In genomic region chr10:62546441-62546840, GRCm38 (mm10) we compare ENCODE assay signal across 18 mouse cellular contexts. TPM values are rescaled to one million over a fixed set of nuclear protein-coding genes. Genes with fewer than 3 reads are reported as not detected.
DNase-seq lines count a peak whose midpoint lies in the region; ATAC-seq and TF ChIP-seq lines count a peak whose summit lies in the region.
"Had no signal": no experiment of that assay in that cellular context is flagged by ENCODE, and none has a peak within 500 bp of the region (broad histone marks: within the 10 kb centered on the region; RNA-seq: fewer than 3 reads in every experiment).

No protein-coding gene starts in this region.

- DNase-seq in cerebellum, postnatal 10 days = peak; percentile 6 to 11
- DNase-seq in cerebellum, adult 11 months = no peak
- peak; percentile 75 for DNase-seq in kidney, adult 2 months
- no peak for DNase-seq in spleen, adult 2 months (ENCODE audit: low read depth in 1 of 2, low spot score in 2 of 2)
- no peak for DNase-seq in spleen, postnatal 10 days (ENCODE audit: low spot score in 2 of 2)
- no peak for DNase-seq in hindbrain, embryonic 14.5 days (ENCODE audit: low spot score)
- DNase-seq: cerebellum, adult 8-10 months; forebrain, postnatal 0 days; layer of hippocampus, adult 9-11 months; retina, postnatal 1 day had no signal

- TF ChIP-seq CTCF in kidney, adult 2 months (conservative IDR thresholded peaks at IDR 0.05; ENCODE audit: insufficient read depth, insufficient read length, low read depth, low read length) = no peak
- no peak for TF ChIP-seq CTCF in spleen, adult 2 months (IDR thresholded peaks at IDR 0.05; ENCODE audit: extremely low read depth, insufficient read depth, insufficient read length, insufficient replicate concordance)

- no peak for TF ChIP-seq POLR2A in kidney, adult 2 months (IDR thresholded peaks at IDR 0.05; ENCODE audit: low read depth, low read length)
- no peak for TF ChIP-seq POLR2A in spleen, adult 2 months (IDR thresholded peaks at IDR 0.05; ENCODE audit: low read depth, low read length)
- no peak for TF ChIP-seq POLR2A in myocyte (IDR thresholded peaks at IDR 0.05; ENCODE audit: insufficient read length, low read depth)

- peaks cover 4% of the 10 kb centered on the region; the same call in 1 of the 2 replicates for H3K4me1 ChIP-seq in kidney, adult 2 months (ENCODE audit: control insufficient read depth, insufficient read depth, low read length)
- no peaks in the 10 kb centered on the region for H3K4me1 ChIP-seq in kidney, embryonic 15.5 days
- H3K4me1 ChIP-seq in spleen, adult 2 months (ENCODE audit: control insufficient read depth, insufficient read depth, insufficient read length) = peaks cover 20% of the 10 kb centered on the region; the same call in 1 of the 2 replicates
- no peaks in the 10 kb centered on the region for H3K4me1 ChIP-seq in hindbrain, embryonic 14.5 days (replicated peaks; ENCODE audit: control insufficient read depth, insufficient read depth, low read length)
- H3K4me1 ChIP-seq: embryonic facial prominence, embryonic 12.5 days; limb, embryonic 12.5 days had no signal

- H3K4me3 ChIP-seq in kidney, adult 2 months (ENCODE audit: insufficient read depth, low read depth, low read length) = no peak overlapping the region
- no peak overlapping the region for H3K4me3 ChIP-seq in kidney, embryonic 15.5 days (replicated peaks)
- no peak overlapping the region for H3K4me3 ChIP-seq in spleen, adult 2 months (ENCODE audit: extremely low read depth, insufficient read depth, insufficient read length)
- no peak overlapping the region for H3K4me3 ChIP-seq in myocyte
- no peak overlapping the region for H3K4me3 ChIP-seq in hindbrain, embryonic 14.5 days (replicated peaks; ENCODE audit: low read length)
- H3K4me3 ChIP-seq: embryonic facial prominence, embryonic 12.5 days; hindbrain, embryonic 10.5 days; limb, embryonic 12.5 days had no signal

- H3K27me3 ChIP-seq in kidney, adult 2 months (replicated peaks; ENCODE audit: control insufficient read depth, insufficient read depth, low read length) = no peaks in the 10 kb centered on the region
- H3K27me3 ChIP-seq in kidney, embryonic 15.5 days = no peaks in the 10 kb centered on the region
- H3K27me3 ChIP-seq in spleen, adult 2 months (ENCODE audit: control insufficient read depth, insufficient read depth, low read length) = no peaks in the 10 kb centered on the region
- no peaks in the 10 kb centered on the region for H3K27me3 ChIP-seq in myocyte (ENCODE audit: control insufficient read depth, insufficient read depth, insufficient read length)
- no peaks in the 10 kb centered on the region for H3K27me3 ChIP-seq in hindbrain, embryonic 14.5 days (ENCODE audit: control insufficient read depth, insufficient read depth, low read length)
- H3K27me3 ChIP-seq: embryonic facial prominence, embryonic 12.5 days; limb, embryonic 12.5 days had no signal

- no peaks in the 10 kb centered on the region for H3K9me3 ChIP-seq in kidney, embryonic 15.5 days (replicated peaks)
- no peaks in the 10 kb centered on the region for H3K9me3 ChIP-seq in hindbrain, embryonic 14.5 days (ENCODE audit: control insufficient read depth, low read length)
- H3K9me3 ChIP-seq: embryonic facial prominence, embryonic 12.5 days; hindbrain, embryonic 10.5 days; limb, embryonic 12.5 days had no signal

- H3K36me3 ChIP-seq in kidney, adult 2 months (ENCODE audit: control insufficient read depth, insufficient read depth, low read length) = no peaks in the 10 kb centered on the region
- no peaks in the 10 kb centered on the region for H3K36me3 ChIP-seq in kidney, embryonic 15.5 days
- H3K36me3 ChIP-seq in spleen, adult 2 months (ENCODE audit: control insufficient read depth, insufficient read depth, low read length) = no peaks in the 10 kb centered on the region
- no peaks in the 10 kb centered on the region for H3K36me3 ChIP-seq in myocyte (ENCODE audit: control insufficient read depth, insufficient read depth)
- no peaks in the 10 kb centered on the region for H3K36me3 ChIP-seq in hindbrain, embryonic 14.5 days (replicated peaks; ENCODE audit: control insufficient read depth, insufficient read depth)
- H3K36me3 ChIP-seq: embryonic facial prominence, embryonic 12.5 days; hindbrain, embryonic 10.5 days; limb, embryonic 12.5 days had no signal

- ATAC-seq in kidney, embryonic 15.5 days (replicated peaks; ENCODE audit: low FRiP score) = no peak
- ATAC-seq in hindbrain, embryonic 14.5 days (ENCODE audit: low FRiP score) = no peak
- ATAC-seq: CD4-positive, CD25-positive, alpha-beta regulatory T cell, adult 4 months; forebrain, postnatal 0 days had no signal

- 32% methylated on average over 10 of the region's 10 CpGs for WGBS in kidney, adult 2 months
- WGBS in kidney, embryonic 15.5 days = 70% methylated on average over 10 of the region's 10 CpGs
- 81% methylated on average over 10 of the region's 10 CpGs for WGBS in spleen, adult 2 months
- 87% methylated on average over 10 of the region's 10 CpGs for WGBS in hindbrain, embryonic 14.5 days

- H3K79me2 ChIP-seq in myocyte (ENCODE audit: control insufficient read depth, insufficient read depth) = no peaks in the 10 kb centered on the region

- H3K9ac ChIP-seq in kidney, embryonic 15.5 days = no peak overlapping the region
- no peak overlapping the region for H3K9ac ChIP-seq in hindbrain, embryonic 14.5 days
- H3K9ac ChIP-seq: embryonic facial prominence, embryonic 12.5 days; forebrain, postnatal 0 days; limb, embryonic 12.5 days had no signal

- H3K27ac ChIP-seq in kidney, adult 2 months (ENCODE audit: insufficient read depth, low read depth, low read length) = no peak overlapping the region
- no peak overlapping the region for H3K27ac ChIP-seq in kidney, embryonic 15.5 days
- 0 out of 2 replicates have a peak overlapping the region, but pooled peaks have one; percentile 19 for H3K27ac ChIP-seq in spleen, adult 2 months (ENCODE audit: insufficient read depth, low read length)
- no peak overlapping the region for H3K27ac ChIP-seq in hindbrain, embryonic 14.5 days
- H3K27ac ChIP-seq: embryonic facial prominence, embryonic 12.5 days; hindbrain, embryonic 10.5 days; kidney, postnatal 0 days; limb, embryonic 12.5 days; stomach, postnatal 0 days had no signal

- no peak overlapping the region for H3ac ChIP-seq in myocyte (ENCODE audit: control insufficient read depth, insufficient read length)

- H3K4me2 ChIP-seq in kidney, embryonic 15.5 days = no peak overlapping the region
- peak overlapping the region; percentile 12 for H3K4me2 ChIP-seq in myocyte (ENCODE audit: low read depth)
- no peak overlapping the region for H3K4me2 ChIP-seq in hindbrain, embryonic 14.5 days (replicated peaks)
- H3K4me2 ChIP-seq: embryonic facial prominence, embryonic 12.5 days; limb, embryonic 12.5 days had no signal

TF ChIP-seq in myocyte, 11 proteins besides CTCF, POLR2A, EP300 and RAD21:
- TF ChIP-seq MAX (IDR thresholded peaks at IDR 0.05; ENCODE audit: low read depth) (no peak), CEBPB (IDR thresholded peaks at IDR 0.05; ENCODE audit: insufficient read depth, poor library complexity, severe bottlenecking) (no peak), SRF (IDR thresholded peaks at IDR 0.05; ENCODE audit: control insufficient read depth, insufficient read length, low read depth) (no peak), POLR2AphosphoS2 (IDR thresholded peaks at IDR 0.05; ENCODE audit: insufficient read length, low read depth) (no peak), USF1 (IDR thresholded peaks at IDR 0.05; ENCODE audit: low read depth) (no peak), TCF3 (IDR thresholded peaks at IDR 0.05; ENCODE audit: insufficient read length, low read depth) (no peak), E2F4 (IDR thresholded peaks at IDR 0.05; ENCODE audit: insufficient read depth) (no peak), REST (IDR thresholded peaks at IDR 0.05; ENCODE audit: insufficient read depth, insufficient read length) (no peak), MYOD1 (IDR thresholded peaks at IDR 0.05; ENCODE audit: control insufficient read depth in 1 of 3, insufficient read length in 2 of 3, low read depth in 2 of 3) (no peak), TCF12 (IDR thresholded peaks at IDR 0.05; ENCODE audit: insufficient read depth, poor library complexity, severe bottlenecking) (no peak), MYOG (IDR thresholded peaks at IDR 0.05; ENCODE audit: control insufficient read depth in 1 of 3, insufficient read depth in 1 of 3, insufficient read length in 2 of 3, low read depth in 2 of 3) (no peak)

RNA-seq across cellular contexts. Expression of gene Srgn, which starts 19.2 kb away (rescaled TPM):
- polyA plus RNA-seq in kidney, adult 2 months (2012; rRNA removed) = 20.8 and 34.2 TPM in 2 replicates
- polyA plus RNA-seq in kidney, embryonic 15.5 days (2015; fragmentation: Nextera tagmentation; extraction: Ambion mirVana) = 8.6 and 9.9 TPM in 2 replicates
- 65.7 and 76.3 TPM in 2 replicates for polyA plus RNA-seq in spleen, adult 2 months (2012; rRNA removed)
- 1.1 TPM for polyA plus RNA-seq in myocyte (2012; fragmentation: generic; extraction: Trizol)
- polyA plus RNA-seq in hindbrain, embryonic 14.5 days (2014; fragmentation: Nextera tagmentation; extraction: Ambion mirVana) = 11.5 and 13.8 TPM in 2 replicates

RNA-seq across cellular contexts. Expression of gene Kif1bp, which starts 31.8 kb away (rescaled TPM):
- polyA plus RNA-seq in kidney, adult 2 months (2012; rRNA removed) = 31.0 and 36.1 TPM in 2 replicates
- polyA plus RNA-seq in kidney, embryonic 15.5 days (2015; fragmentation: Nextera tagmentation; extraction: Ambion mirVana) = 34.0 and 35.2 TPM in 2 replicates
- 16.8 and 23.5 TPM in 2 replicates for polyA plus RNA-seq in spleen, adult 2 months (2012; rRNA removed)
- polyA plus RNA-seq in myocyte (2012; fragmentation: generic; extraction: Trizol) = 31.2 TPM
- 90.4 and 96.8 TPM in 2 replicates for polyA plus RNA-seq in hindbrain, embryonic 14.5 days (2014; fragmentation: Nextera tagmentation; extraction: Ambion mirVana)

RNA-seq across cellular contexts. Expression of gene Ddx21, which starts 55.6 kb away (rescaled TPM):
- 6.8 and 9.3 TPM in 2 replicates for polyA plus RNA-seq in kidney, adult 2 months (2012; rRNA removed)
- 24.2 and 24.6 TPM in 2 replicates for polyA plus RNA-seq in kidney, embryonic 15.5 days (2015; fragmentation: Nextera tagmentation; extraction: Ambion mirVana)
- 10.3 and 11.8 TPM in 2 replicates for polyA plus RNA-seq in spleen, adult 2 months (2012; rRNA removed)
- polyA plus RNA-seq in myocyte (2012; fragmentation: generic; extraction: Trizol) = 33.2 TPM
- polyA plus RNA-seq in hindbrain, embryonic 14.5 days (2014; fragmentation: Nextera tagmentation; extraction: Ambion mirVana) = 15.9 and 17.8 TPM in 2 replicates

RNA-seq across cellular contexts. Expression of gene Vps26a, which starts 59.8 kb away (rescaled TPM):
- polyA plus RNA-seq in kidney, adult 2 months (2012; rRNA removed) = 16.7 and 24.5 TPM in 2 replicates
- 79.3 and 81.7 TPM in 2 replicates for polyA plus RNA-seq in kidney, embryonic 15.5 days (2015; fragmentation: Nextera tagmentation; extraction: Ambion mirVana)
- 4.0 and 5.6 TPM in 2 replicates for polyA plus RNA-seq in spleen, adult 2 months (2012; rRNA removed)
- 25.6 TPM for polyA plus RNA-seq in myocyte (2012; fragmentation: generic; extraction: Trizol)
- 60.3 and 65.7 TPM in 2 replicates for polyA plus RNA-seq in hindbrain, embryonic 14.5 days (2014; fragmentation: Nextera tagmentation; extraction: Ambion mirVana)

Comparison
In these comparisons a context has a peak if more than half of its experiments do, and no peak if none do; other contexts are left out.
1. DNase-seq: peak in cerebellum, postnatal 10 days (2 of 2) and kidney, adult 2 months (single experiment); none in cerebellum, adult 11 months (single experiment), spleen, adult 2 months (0 of 2), spleen, postnatal 10 days (0 of 2) and hindbrain, embryonic 14.5 days (single experiment).